Mouse (Mus musculus): ENCODE measurements around the gene Flywch2. TPM values are rescaled to one million over a fixed set of nuclear protein-coding genes. Genes with fewer than 3 reads are reported as not detected.

The Flywch2 gene
- total RNA-seq, 2 experiments from 2014 or later, result 0.55 TPM; not detected in 1

Small RNA genes lying within 50 kb of the gene (microRNA-seq; reads per million reads assigned to microRNA genes)
- gene Mir5125, result 1.6 to 1.9 reads per million in 2 experiments

Other genes starting within 250 kb of the Flywch2 start
- gene Zfp213, start 221.8 kb downstream of the Flywch2 start, total RNA-seq (2021), result 1 to 10 TPM; 6.2 to 7.3 TPM
- 1 to 10 TPM; 2.2 to 3.1 TPM for gene Zfp13, start 186.6 kb downstream of the Flywch2 start, total RNA-seq (2021)
- gene Zscan10, start 185.2 kb downstream of the Flywch2 start, total RNA-seq (2021), result not detected
- gene Mmp25, start 140.8 kb downstream of the Flywch2 start, total RNA-seq (2021), result under 1 TPM in 1 of 2 experiments, not detected in 1; 0.13 TPM
- gene Bicdl2, start 125.6 kb downstream of the Flywch2 start, total RNA-seq (2021), result not detected
- 100 to 1,000 TPM; 191 to 199 TPM for gene Hcfc1r1, start 112.5 kb downstream of the Flywch2 start, total RNA-seq (2021)
- gene Thoc6, start 112.2 kb downstream of the Flywch2 start, total RNA-seq (2021), result 10 to 100 TPM; 11.0 to 11.2 TPM
- gene Tnfrsf12a, start 108.6 kb downstream of the Flywch2 start, total RNA-seq (2021), result 10 to 100 TPM; 63.7 to 89.9 TPM
- not detected for gene Cldn6, start 106.8 kb downstream of the Flywch2 start, total RNA-seq (2021)
- not detected for gene Cldn9, start 102.1 kb downstream of the Flywch2 start, total RNA-seq (2021)
- not detected for gene 1520401A03Rik, start 63.3 kb downstream of the Flywch2 start, total RNA-seq (2021)
- 1 to 10 TPM; 1.1 to 1.4 TPM for gene Pkmyt1, start 59.7 kb downstream of the Flywch2 start, total RNA-seq (2021)
- gene Paqr4, start 45.2 kb downstream of the Flywch2 start, total RNA-seq (2021), result 10 to 100 TPM; 22.9 to 29.2 TPM
- under 1 TPM; 0.15 to 0.18 TPM for gene Kremen2, start 40.2 kb downstream of the Flywch2 start, total RNA-seq (2021)
- gene Flywch1, start 14.5 kb downstream of the Flywch2 start, total RNA-seq (2021), result 10 to 100 TPM; 38.1 to 40.7 TPM
- gene Srrm2, start 4.5 kb upstream of the Flywch2 start, total RNA-seq (2021), result 100 to 1,000 TPM; 125 to 153 TPM
- gene Elob, start 43.1 kb upstream of the Flywch2 start, total RNA-seq (2021), result 100 to 1,000 TPM; 357 to 360 TPM
- gene Prss33, start 50.0 kb upstream of the Flywch2 start, total RNA-seq (2021), result not detected
- gene Prss32, start 57.8 kb upstream of the Flywch2 start, total RNA-seq (2021), result not detected
- not detected for gene Prss41, start 58.1 kb upstream of the Flywch2 start, total RNA-seq (2021)
- gene Prss21, start 82.0 kb upstream of the Flywch2 start, total RNA-seq (2021), result not detected
- not detected for gene Dcpp1, start 94.8 kb upstream of the Flywch2 start, total RNA-seq (2021)
- not detected for gene Dcpp2, start 94.8 kb upstream of the Flywch2 start, total RNA-seq (2021)
- gene Dcpp3, start 131.4 kb upstream of the Flywch2 start, total RNA-seq (2021), result not detected
- gene Sbp, start 155.6 kb upstream of the Flywch2 start, total RNA-seq (2021), result not detected
- not detected for gene Sbpl, start 169.2 kb upstream of the Flywch2 start, total RNA-seq (2021)
- gene Prss30, start 194.5 kb upstream of the Flywch2 start, total RNA-seq (2021), result not detected
- not detected for gene Prss22, start 212.0 kb upstream of the Flywch2 start, total RNA-seq (2021)